Mouse (Mus musculus): ENCODE data around the gene Ranbp6.

The Ranbp6 gene

DNA sequence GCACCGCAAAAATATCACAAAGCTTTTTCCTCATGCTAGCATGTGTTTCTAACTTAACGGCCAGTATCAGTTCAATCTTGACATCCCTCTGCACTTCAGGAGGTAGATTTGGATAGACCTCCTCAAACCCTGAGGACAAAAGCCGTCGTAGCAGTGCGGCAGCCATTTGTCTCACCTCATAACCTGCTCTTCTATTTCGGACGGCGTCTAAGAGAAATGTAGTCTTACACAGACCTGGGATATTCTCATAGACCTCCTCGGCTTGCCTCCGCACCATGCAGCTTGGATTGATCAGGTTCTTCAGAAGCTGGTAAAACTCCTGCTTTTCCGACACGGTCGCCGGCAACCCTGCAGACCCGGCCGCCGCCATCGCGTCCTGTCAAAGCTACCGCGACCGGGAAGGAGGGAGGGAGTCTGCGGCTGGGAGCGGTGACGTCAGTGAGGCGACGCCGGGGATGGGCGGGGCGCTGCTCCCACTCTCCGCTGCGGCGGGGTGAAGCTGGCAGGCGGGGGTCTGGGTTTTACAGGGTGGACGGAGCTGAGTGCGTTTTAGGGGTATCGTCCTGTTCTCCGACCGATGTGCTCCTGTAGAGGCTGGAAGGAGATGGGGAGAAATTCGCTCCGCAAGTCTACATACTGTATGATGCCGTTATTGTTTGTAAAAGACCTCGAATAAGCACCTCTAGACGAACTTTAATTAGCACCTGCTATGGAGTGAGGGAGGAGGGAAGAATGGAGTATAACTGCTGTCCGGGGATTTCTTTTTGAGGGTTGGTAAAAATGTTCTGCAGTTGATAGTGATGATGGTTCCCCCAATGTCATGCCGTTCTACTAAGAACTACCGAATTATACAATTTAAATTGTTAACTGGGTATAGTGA lies at the start of gene Ranbp6:
TSS of gene Ranbp6 (minus strand) at position 394 of the 880 bp plus-strand sequence.
- peak; percentile 86 to 93 for DNase-seq (ENCODE audit: low spot score in 2 of 2)

- DNase-seq (ENCODE audit: low spot score in 2 of 2): no peak
These were observed 48.0 kb upstream of the Ranbp6 start for GRCm38 (mm10) chr19:29860816-29861215.

DNA sequence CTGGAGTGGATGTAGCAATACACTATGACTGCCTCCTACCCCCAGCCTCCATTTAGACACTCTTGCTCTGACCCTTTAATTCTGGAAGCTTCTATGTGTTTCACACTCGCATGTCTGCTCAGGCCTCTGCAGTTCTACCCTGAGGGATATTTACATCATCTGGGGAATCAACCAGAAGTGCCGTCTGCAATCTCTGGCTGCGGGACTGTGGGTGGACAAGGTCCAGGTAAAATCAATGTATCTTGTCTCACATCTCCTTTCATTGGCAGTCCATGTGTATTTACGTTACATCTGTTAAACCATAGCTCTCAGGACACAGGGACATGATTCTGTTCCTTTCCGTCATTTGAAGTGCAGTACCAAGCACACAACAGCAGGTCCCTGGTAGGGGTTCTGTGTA lies 44.5 kb upstream of the Ranbp6 start:
- no peak for DNase-seq (ENCODE audit: low spot score in 2 of 2)

DNA sequence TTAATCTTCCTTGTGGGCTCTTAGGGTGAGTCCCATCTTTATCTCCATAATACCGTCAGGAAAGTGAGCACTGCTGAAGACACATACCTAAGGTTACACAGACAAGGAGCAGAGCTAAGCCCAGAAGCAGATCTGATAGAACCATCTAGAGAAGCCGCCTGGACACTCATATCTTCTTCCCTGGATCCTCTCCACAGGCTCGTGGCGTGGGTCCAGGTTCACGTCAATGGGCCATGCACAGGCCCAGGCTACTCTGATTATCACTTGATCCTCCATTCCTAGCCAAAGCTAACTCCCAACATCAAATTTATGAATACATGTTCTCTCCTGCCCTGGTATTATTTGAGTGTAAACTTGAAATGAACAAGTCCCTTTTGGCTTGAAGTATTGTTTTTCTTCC lies 40.9 kb upstream of the Ranbp6 start:
- DNase-seq (ENCODE audit: low spot score in 2 of 2): peak in 1 of 2 experiments; percentile 2

- DNase-seq (ENCODE audit: low spot score in 2 of 2): no peak
These were observed 38.4 kb upstream of the Ranbp6 start for GRCm38 (mm10) chr19:29851036-29851690.

- no peak for DNase-seq (ENCODE audit: low spot score in 2 of 2)
These were observed 37.3 kb upstream of the Ranbp6 start for GRCm38 (mm10) chr19:29849924-29850551.

DNA sequence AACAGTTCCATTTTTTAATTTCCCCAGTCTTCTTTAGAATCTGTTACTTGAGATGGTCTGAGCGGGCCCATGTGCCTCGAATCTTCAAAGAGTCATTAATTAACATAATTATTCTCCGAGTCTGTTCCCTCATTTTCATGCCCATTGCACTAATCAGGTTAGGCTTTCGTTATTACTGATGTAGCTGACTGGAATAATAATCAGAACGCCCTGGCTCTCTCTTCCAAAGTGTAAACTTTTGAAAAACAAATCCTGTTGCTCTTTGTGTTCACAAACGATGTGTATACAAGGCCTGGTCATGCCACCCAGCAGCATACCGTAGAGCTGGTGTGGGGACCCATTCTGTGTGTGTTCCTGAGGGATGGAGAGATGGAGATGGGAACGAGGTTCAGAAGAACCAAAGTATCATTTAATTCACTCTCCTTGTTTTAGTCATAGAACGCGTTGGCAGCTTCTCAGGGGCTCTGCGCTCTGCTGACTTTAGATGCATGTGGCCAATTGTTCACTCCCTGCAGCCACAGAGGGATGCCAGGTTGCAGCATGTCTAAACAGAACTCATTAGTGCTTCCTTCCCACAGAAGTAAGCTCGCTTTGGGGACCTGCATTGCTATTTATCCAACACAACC lies 31.4 kb upstream of the Ranbp6 start:
- peak in 1 of 2 experiments; percentile 29 for DNase-seq (ENCODE audit: low spot score in 2 of 2)

- DNase-seq (ENCODE audit: low spot score in 2 of 2): peak in 1 of 2 experiments; percentile 4
These were observed 30.9 kb upstream of the Ranbp6 start for GRCm38 (mm10) chr19:29843641-29844035.

DNA sequence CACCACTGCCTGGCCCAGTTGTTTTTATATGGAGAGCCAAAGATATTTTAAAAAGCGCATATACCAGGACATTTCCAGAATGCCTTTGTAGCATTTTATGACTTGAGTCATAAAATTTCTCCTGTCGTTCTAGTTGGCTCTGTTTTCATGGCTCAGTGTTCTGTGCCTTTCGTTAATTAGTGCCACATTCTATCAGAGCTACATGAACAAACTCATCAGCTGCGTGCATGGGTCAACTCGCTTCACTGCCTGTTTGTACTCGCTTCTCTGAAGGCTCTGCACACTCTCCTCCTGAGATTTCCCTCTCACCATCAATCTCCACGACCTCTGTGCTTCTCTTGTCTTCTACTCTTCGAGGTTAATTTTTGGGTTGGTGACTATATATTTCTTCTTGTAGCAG lies 30.2 kb upstream of the Ranbp6 start:
- DNase-seq (ENCODE audit: low spot score in 2 of 2): no peak

DNA sequence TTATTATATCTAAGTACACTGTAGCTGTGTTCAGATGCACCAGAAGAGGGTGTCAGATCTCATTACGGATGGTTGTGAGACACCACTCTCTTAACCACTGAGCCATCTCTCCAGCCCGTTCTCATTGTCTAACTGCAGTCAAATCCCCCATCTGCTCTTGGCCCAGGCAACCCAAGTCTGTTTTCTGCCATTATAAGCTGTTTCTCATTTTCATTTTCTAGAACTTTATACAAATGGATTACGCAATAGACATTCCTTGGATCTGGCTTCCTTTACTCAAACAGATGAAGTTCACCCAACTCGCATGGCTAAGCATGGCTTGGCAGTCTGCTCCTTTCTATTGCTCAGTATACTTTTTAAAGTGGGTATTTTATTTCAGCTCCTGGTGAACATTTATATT lies 27.9 kb upstream of the Ranbp6 start:
- no peak for DNase-seq (ENCODE audit: low spot score in 2 of 2)

GRCm38 (mm10) chr19:29838636-29839135 lies 25.9 kb upstream of the Ranbp6 start:
- no peak for DNase-seq (ENCODE audit: low spot score in 2 of 2)

DNA sequence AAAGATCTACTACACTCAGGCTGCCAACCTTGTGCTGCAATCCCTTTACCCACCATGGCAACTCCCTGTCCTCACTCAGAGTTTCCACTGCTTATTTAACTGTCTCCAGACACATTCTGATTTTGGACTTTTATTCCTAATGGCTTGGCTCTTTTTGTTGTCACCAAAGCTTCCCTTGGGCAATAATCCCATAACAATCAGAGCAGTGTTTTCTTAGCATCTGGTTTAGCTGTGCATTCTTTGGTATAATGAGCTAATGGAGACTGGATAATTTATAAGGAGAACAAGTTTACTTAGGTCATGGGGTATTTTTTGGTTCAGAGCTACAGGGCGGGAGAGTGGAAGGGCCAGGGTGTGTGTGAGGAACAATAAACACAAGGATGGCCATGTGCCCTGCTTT lies 25.4 kb upstream of the Ranbp6 start:
- DNase-seq (ENCODE audit: low spot score in 2 of 2): no peak

- no peak for DNase-seq (ENCODE audit: low spot score in 2 of 2)
These were observed 22.7 kb upstream of the Ranbp6 start for GRCm38 (mm10) chr19:29835364-29836034.

- no peak for DNase-seq (ENCODE audit: low spot score in 2 of 2)
These were observed 18.1 kb upstream of the Ranbp6 start for GRCm38 (mm10) chr19:29830911-29831310.

GRCm38 (mm10) chr19:29828558-29828957 lies 15.8 kb upstream of the Ranbp6 start:
- DNase-seq (ENCODE audit: low spot score in 2 of 2): no peak

GRCm38 (mm10) chr19:29826686-29827085 lies 13.9 kb upstream of the Ranbp6 start:
- peak in 1 of 2 experiments; percentile 23 for DNase-seq (ENCODE audit: low spot score in 2 of 2)

DNA sequence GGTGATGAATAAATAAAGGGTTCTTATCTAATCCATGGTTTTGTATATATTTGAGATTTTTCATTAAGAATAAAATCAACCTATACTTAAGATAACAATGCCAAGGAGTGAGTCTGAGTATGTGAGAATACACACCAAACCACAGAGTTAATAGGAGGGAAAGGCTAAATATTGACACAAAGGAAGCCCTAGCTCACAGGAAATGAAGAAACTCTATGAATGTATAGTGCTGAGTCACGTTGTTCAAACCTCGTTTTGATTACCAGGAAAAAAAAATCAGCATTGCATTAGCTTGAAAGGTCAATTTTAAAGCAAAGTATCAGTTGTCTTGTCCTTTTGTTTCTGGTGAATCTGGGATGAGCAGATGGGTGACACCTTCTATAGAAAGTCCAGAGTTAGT lies 12.2 kb upstream of the Ranbp6 start:
- DNase-seq (ENCODE audit: low spot score in 2 of 2): no peak

GRCm38 (mm10) chr19:29824034-29824700 lies 11.4 kb upstream of the Ranbp6 start:
- DNase-seq (ENCODE audit: low spot score in 2 of 2): peak in 1 of 2 experiments; percentile 61

DNA sequence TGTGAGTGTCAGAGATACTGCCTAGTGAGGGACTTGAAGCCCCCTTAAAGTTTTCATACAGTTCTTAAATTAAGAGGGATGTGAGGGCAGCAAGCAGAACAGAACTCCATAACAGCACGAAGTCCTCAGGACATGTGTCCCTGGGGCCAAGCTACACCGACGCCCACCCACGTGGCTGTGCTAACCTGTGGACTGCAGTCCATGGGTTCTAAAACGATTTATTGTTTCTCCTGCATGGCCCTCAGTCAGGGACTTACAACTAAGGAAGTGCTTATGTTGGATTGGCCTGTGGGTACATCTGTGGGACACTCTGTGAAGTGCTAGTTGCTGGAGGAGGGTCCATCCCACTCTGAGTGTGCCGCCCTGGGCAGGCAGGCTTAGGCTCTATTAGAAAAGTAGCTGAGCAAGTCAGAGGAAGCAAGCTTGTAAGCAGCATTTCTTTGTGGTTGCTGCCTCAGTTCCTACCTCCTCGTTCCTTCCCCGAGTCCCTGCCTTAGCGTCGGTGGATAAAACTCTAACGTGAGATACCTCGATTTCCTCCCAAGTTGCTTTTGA lies 10.8 kb upstream of the Ranbp6 start:
- DNase-seq (ENCODE audit: low spot score in 2 of 2): no peak

DNA sequence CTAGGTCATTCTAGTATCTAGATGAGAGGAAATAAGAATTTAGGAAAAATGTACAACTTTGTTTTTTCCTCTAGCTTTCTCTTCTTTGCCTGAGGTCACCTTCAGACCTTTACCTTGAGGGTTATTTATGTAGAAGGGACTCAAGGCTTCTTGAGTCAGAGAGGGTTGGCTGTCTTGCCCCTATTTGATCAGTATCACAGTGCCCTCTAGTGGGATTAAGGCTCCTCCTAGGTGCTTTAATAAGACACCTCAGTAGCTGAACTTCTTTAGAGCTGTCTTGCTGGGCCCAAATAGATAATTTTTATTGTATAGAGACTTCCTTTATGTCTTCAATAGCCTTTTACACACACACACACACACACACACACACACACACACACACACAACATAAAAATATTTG lies 8.2 kb upstream of the Ranbp6 start:
- DNase-seq (ENCODE audit: low spot score in 2 of 2): peak in 1 of 2 experiments; percentile 10

All from cerebellum, postnatal 4 days (tissue).